Mouse (Mus musculus) frontal cortex, adult 2 months (tissue): ENCODE results near the gene Pola2. TPM values are rescaled to one million over a fixed set of nuclear protein-coding genes. Genes with fewer than 3 reads are reported as not detected.

Experiments used
- DNase-seq, 2 experiments: peaks; one replicate each; pipeline ENCODE4 v3.0.0; 2022; ENCODE audit warnings: low spot score in 1 of 2; ENCODE audit errors: extremely low spot score in 1 of 2
- polyA plus RNA-seq: library from polyadenylated mRNA; depleted of rRNA; stranded (reverse); fragments of >200 nt; gene quantifications from 2 replicates; pipeline ENCODE4 v1.2.3, GENCODE M21; 2012; rRNA removed

Pola2 gene
- 14.2 and 14.3 TPM in 2 replicates for polyA plus RNA-seq

DNA sequence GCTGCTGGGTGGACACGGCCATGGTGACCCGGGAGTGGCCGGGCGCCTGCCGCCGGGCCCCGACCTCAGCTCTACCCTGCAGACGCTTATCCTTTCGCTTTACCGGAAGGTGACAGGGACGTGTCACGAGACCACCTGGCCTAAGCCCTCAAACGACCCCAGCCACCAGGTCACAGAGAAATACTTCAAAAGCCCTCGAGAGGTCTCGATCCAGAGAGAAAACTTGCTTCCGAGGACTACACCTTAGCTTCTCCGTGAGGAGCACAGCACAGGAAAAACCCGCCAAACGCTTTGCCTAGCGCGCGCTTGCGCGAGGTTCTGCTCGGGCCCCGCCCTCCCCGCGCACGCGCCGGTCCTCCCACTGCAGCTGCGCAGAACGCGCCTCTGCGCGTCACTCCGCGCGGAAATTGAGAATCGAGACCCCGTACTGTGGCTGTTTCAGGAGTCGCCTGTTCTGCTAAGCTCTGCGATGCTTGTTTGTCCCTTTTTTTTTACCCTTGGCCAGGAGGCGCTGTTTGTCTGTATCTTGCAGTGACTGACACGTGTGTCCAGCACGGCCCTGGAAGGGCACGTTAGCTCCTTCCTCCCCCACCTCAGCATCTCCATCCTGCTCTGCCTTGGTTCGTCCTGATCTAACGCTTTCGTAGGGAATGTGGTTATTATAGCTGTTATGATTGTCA lies at the start of gene Pola2:
Gene Pola2 (minus strand): TSS at position 320 of the 680 bp plus-strand sequence.
- DNase-seq: peak; percentile 58 to 90

DNA sequence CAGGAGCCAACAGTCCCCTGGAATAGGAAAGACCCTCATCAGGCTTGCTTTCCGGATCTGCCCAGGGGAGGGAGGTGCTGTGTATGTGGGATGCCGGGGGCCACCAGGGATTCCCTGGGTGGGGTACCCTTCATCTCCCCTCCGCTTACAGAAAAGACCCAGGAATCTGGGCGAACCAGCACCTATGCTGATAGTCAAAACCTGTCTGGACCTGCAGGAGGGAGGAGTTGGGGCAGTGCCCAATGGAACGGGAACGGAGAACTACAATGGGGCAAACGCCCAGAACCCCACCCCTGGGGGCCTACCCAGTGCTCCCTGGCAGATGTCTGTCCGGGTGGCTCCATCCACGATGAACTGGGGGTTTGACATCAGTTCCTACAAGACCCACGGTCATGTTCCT lies 49.7 kb upstream of the Pola2 start:
- DNase-seq: no peak

DNA sequence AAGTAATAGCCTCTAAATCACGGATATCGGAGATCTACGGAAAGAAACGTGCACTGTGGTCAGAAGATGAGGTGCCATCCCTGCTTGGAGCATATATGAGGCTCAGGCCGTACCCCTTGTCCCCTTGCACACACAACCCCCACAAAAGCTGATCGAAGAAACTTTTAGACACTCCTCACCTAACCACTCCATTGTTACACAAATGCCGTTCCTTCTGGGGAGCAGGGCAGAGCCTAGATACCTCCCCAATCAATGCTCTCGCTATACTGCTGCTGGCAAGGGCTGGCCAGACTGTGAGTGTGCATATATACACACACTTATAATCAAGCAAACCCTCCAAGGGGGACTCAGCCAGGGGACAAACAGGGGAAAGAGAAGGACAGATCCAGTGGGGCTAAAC lies 45.1 kb upstream of the Pola2 start:
- DNase-seq: no peak

GRCm38 (mm10) chr19:6007013-6007412 lies 43.0 kb upstream of the Pola2 start:
- no peak for DNase-seq

- no peak for DNase-seq
Measured at GRCm38 (mm10) chr19:6005541-6005940, 41.5 kb upstream of the Pola2 start.

GRCm38 (mm10) chr19:5999969-6000368 lies 36.0 kb upstream of the Pola2 start:
- DNase-seq: no peak

- no peak for DNase-seq
Measured at GRCm38 (mm10) chr19:5998180-5998579, 34.2 kb upstream of the Pola2 start.

DNA sequence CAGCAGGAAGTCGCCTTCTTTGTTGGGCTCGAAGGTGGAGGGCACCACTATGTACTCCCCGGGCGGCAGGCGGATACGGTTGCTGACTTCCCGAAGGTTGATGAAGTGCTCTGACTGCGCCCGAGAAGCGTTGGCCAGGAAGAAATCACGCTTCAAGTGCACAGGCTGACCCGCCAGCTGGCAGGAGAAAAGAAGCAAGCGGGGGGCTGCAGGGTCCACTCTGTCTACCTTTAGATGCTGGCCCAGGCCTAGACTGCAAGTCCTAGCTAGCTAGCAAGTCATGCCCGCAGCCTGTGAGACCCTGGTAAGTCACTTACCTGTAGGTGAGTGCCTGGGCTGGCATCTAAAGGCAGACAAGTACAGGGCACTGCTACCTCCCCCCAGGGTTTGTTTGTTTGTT lies 30.7 kb upstream of the Pola2 start:
- DNase-seq: no peak

GRCm38 (mm10) chr19:5992012-5992411 lies 28.0 kb upstream of the Pola2 start:
- DNase-seq: no peak

DNA sequence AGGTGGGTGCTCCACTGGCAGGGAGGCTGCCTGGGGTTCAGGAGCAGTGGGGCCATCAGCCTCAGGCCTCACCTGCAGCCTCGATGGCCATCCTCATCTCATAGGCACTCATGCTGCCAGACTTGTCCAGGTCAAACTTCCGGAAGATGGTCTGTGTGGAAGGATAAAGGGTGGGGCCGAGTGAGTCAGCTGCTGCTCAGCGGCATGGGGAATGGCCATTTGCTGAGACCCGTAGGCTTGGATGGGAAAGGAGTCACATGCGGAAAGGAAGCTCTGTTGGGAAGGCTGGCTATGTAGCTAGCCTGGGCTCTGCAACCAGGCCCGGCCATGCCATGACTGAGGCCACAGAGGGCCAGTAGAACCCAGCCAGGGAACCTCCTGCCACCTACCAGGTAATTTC lies 27.5 kb upstream of the Pola2 start:
- DNase-seq: no peak

DNA sequence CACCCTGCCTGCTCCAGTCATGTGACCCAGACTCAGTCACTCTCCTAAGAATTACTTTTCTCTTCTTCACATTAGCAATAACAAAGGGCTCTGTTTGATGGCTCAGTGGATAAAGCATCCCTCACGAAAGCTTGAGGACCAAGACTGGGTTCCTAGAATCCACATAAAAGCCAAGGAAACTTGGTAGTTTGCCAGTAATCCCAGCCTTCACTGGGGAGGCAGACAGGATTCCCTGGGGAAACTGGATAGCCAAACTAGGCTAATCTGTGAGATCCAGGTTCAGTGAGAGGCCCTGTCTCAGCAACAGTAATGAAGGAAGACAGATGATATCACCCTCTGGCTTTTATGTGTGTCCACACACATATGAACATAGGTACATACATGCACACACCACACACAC lies 26.9 kb upstream of the Pola2 start:
- no peak for DNase-seq

DNA sequence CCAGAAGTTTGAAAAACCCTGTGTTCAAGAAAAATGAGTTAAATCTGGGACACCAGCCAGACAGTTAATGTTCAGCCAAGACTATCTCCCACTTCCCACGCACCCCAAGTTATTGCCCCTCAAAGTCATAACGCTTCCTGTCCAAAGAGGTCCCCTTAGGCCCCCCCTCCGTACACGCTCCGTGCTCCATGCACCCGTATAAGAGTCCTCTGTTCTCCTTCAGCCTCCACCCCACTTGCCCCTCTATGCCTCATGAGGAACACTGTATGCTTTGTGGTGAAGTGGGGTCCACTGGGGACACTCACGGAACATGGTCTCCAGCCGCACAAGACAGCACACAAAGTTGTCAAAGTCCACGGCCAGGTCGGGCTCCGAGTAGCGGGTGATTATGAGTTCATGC lies 26.0 kb upstream of the Pola2 start:
- DNase-seq: no peak

- DNase-seq: no peak
Measured at GRCm38 (mm10) chr19:5989585-5989984, 25.6 kb upstream of the Pola2 start.

DNA sequence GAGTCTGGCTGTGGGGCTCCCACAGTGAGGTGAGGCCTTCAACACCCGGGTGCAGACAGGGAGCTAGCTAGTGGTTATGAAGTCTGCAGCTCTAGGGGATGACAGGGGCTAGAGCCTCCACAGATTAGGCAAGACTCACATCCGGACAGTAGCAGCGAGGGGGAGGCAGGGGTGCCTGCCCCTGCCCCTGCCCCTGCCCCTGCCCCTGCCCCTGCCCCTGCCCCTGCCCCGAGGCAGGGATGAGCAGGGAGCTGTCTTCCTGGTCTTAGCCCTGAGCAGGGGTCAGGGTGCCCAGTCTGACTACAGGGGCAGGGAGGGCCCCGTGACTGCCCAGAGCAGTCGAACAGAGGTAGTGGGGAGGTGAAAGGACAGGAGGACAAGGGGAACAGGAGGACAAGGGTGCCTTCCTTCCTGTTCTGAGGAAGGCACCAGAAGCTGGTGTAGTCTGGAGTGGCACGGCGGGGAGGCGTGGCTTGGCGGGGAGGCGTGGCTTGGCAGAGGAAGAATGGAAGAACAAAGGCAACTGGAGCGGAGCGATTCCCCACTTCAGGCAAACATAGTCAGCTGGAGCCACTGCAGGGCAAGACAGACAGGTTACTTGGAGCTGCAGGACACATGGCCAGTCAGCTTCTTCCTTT lies 24.9 kb upstream of the Pola2 start:
- DNase-seq: peak in 1 of 2 experiments; percentile 41

GRCm38 (mm10) chr19:5988027-5988814 lies 24.2 kb upstream of the Pola2 start:
- DNase-seq: no peak

DNA sequence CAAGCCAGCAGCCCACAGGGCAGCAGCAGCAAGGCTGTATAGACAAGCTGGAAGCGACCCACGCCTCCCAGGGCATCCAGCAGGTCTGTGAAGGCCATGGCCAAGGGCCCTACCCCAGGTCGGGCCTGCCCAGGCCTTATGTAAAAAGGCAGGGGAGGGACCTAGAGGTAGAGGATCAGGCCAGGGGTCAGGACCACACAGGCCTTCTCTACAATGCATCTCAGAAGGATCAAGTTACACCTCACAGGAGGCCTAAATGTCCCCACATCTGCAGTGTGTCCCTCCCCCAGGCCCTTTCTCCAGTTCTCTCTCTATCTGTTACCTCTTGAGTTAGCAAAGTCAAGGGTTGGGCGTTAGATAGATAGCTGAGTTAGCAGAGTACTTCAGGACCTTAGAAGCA lies 22.0 kb upstream of the Pola2 start, which contains the start of gene Slc22a20:
Gene Slc22a20 (minus strand): TSS at position 101 of the 400 bp plus-strand sequence.
- no peak for DNase-seq

DNA sequence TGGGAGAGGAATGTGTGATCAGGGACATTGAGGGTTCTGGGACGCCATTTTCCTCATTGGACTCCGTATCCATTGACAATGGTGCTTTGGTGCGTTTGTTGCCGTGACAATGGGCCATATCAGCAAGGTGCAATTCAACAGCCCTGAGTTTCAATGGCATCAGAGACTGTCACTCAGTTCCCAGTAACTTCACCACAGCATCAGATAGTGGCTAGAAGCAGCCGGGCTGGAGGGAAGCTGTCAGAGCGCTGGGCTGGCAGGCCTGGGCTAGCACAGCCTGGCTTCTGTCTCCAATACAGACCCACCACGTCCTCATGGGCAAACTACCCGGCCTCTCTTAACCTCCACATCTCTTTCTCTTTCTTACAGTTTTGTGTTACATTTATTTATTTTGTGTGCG lies 16.5 kb upstream of the Pola2 start:
- no peak for DNase-seq

GRCm38 (mm10) chr19:5977717-5978116 lies 13.7 kb upstream of the Pola2 start:
- no peak for DNase-seq

DNA sequence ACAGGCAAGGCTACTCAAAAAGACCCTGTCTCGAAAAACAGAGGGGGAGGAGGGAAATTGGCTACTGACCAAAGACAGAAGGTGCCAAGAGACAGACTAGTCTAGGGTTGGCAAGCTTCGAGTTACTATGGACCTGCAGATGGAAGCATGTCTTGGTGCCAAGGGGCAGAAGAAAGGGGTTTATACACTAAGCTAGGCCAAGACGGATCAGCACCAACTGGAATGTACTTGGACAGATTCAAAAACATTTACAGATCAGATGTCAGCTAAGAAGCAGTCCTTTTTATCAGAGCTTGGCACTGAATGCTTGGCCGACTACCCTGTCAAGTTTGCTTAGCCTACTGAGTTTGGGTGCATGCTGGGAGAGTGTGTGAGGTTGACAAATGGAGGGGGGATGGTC lies 11.7 kb upstream of the Pola2 start:
- DNase-seq: peak in 1 of 2 experiments; percentile 30

DNA sequence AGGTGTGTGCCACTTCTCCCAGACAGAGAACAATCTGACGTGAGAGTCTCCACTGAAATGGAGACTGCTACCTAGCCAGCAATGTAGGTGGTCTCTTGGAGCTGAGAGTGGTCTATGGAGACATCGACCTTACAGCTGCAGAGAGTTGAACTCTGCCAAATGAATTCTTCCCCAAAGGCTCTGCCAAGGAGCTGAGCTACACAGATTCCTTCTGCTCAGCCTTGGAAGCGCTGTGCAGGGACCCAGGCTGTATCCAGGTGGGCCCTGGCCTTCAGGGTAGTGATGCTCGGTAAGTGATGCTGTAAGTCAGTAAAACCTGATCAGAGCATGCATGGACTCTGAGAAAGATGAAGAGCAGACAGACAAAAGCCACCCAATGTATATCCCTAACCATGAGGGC lies 11.1 kb upstream of the Pola2 start:
- DNase-seq: no peak

GRCm38 (mm10) chr19:5967664-5968063 lies 3.7 kb upstream of the Pola2 start:
- DNase-seq: no peak

DNA sequence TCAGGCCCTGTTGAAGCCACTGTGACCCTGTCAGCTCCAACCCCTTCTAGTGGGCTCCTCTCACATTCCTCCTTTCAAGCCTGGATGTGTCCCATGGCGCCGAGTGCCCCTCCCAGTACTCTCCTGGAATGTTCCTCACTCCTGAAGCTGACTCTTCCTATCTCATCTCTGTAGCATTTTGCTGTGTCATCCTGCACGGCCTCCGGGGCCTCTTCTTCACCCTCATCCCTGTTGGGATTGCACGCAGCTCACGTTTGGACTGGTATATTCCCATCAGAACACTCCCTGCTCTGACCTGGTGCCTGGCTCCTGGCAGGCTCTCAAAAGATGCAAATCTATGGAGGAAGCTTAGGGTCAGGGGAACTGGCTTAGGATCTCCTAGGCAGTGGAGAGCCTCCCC lies 2.8 kb upstream of the Pola2 start:
- no peak for DNase-seq
